In genomic region chr19:57136228-57136627, GRCm38 (mm10) we compare ENCODE assay signal across 10 mouse cellular contexts.
DNase-seq lines count a peak whose midpoint lies in the region; ATAC-seq lines count a peak whose summit lies in the region.
"Had no signal": no experiment of that assay in that cellular context is flagged by ENCODE, and none has a peak within 500 bp of the region (broad histone marks: within the 10 kb centered on the region; RNA-seq: fewer than 3 reads in every experiment).

No protein-coding gene starts in this region.

- 0 out of 2 replicates have a peak, but pooled peaks have one; percentile 36 for ATAC-seq in forebrain, embryonic 11.5 days (replicated peaks; ENCODE audit: low FRiP score)
- ATAC-seq in hindbrain, embryonic 16.5 days: peak; percentile 41
- peak; percentile 44; the same call in 1 of the 2 replicates for ATAC-seq in neural tube, embryonic 13.5 days (ENCODE audit: low read depth)

- 28% methylated on average over 7 of the region's 7 CpGs for WGBS in forebrain, embryonic 11.5 days
- 40% methylated on average over 7 of the region's 7 CpGs for WGBS in hindbrain, embryonic 16.5 days
- 45% methylated on average over 7 of the region's 7 CpGs for WGBS in neural tube, embryonic 13.5 days

- H3K4me3 ChIP-seq in forebrain, embryonic 11.5 days (ENCODE audit: low read depth, low read length): no peak overlapping the region
- no peak overlapping the region for H3K4me3 ChIP-seq in hindbrain, embryonic 16.5 days (ENCODE audit: low read length)
- H3K4me3 ChIP-seq in neural tube, embryonic 13.5 days: no peak overlapping the region
- H3K4me3 ChIP-seq: erythroblast, embryonic 14.5 days had no signal

- H3K27ac ChIP-seq in forebrain, embryonic 11.5 days (ENCODE audit: low read depth, low read length): no peak overlapping the region
- no peak overlapping the region for H3K27ac ChIP-seq in hindbrain, embryonic 16.5 days (ENCODE audit: low read depth, low read length)
- no peak overlapping the region for H3K27ac ChIP-seq in neural tube, embryonic 13.5 days (replicated peaks)
- H3K27ac ChIP-seq: macrophage had no signal

- H3K9ac ChIP-seq in forebrain, embryonic 11.5 days (ENCODE audit: low read length): no peak overlapping the region
- H3K9ac ChIP-seq in hindbrain, embryonic 16.5 days (ENCODE audit: low read depth, low read length): no peak overlapping the region
- H3K9ac ChIP-seq in neural tube, embryonic 13.5 days: no peak overlapping the region

- H3K4me2 ChIP-seq in forebrain, embryonic 11.5 days (ENCODE audit: low read depth, low read length, severe bottlenecking): no peak overlapping the region
- H3K4me2 ChIP-seq in hindbrain, embryonic 16.5 days (ENCODE audit: low read length): no peak overlapping the region
- no peak overlapping the region for H3K4me2 ChIP-seq in neural tube, embryonic 13.5 days

- H3K4me1 ChIP-seq in forebrain, embryonic 11.5 days (replicated peaks; ENCODE audit: control insufficient read depth, insufficient read depth, low read length): peaks cover 2% of the 10 kb centered on the region; the same call in 1 of the 2 replicates
- peaks cover 11% of the 10 kb centered on the region for H3K4me1 ChIP-seq in hindbrain, embryonic 16.5 days (ENCODE audit: control insufficient read depth, insufficient read depth, low read depth, low read length)
- peaks cover 25% of the 10 kb centered on the region for H3K4me1 ChIP-seq in neural tube, embryonic 13.5 days (replicated peaks)

- DNase-seq in right cerebral cortex, postnatal 14 days: peak; percentile 59
- DNase-seq in right cerebral cortex, adult 18-20 months: no peak
- DNase-seq in brain, adult 2 months (ENCODE audit: low read depth, low spot score): peak; percentile 81
- peak; percentile 76 for DNase-seq in forebrain, embryonic 11.5 days (ENCODE audit: low spot score)
- DNase-seq in lung, adult 18-20 months: peak; percentile 70 to 81
- DNase-seq in thymus, postnatal 36 days: peak; percentile 67 to 72

- no peaks in the 10 kb centered on the region for H3K27me3 ChIP-seq in forebrain, embryonic 11.5 days (ENCODE audit: control insufficient read depth, insufficient read depth, low read length)
- no peaks in the 10 kb centered on the region for H3K27me3 ChIP-seq in hindbrain, embryonic 16.5 days (replicated peaks; ENCODE audit: control insufficient read depth, insufficient read depth, low read length)
- no peaks in the 10 kb centered on the region for H3K27me3 ChIP-seq in neural tube, embryonic 13.5 days

- no peaks in the 10 kb centered on the region for H3K9me3 ChIP-seq in forebrain, embryonic 11.5 days (ENCODE audit: control insufficient read depth, low read length)
- H3K9me3 ChIP-seq in hindbrain, embryonic 16.5 days (ENCODE audit: control insufficient read depth, low read length): no peaks in the 10 kb centered on the region
- H3K9me3 ChIP-seq in neural tube, embryonic 13.5 days: no peaks in the 10 kb centered on the region

- no peaks in the 10 kb centered on the region for H3K36me3 ChIP-seq in forebrain, embryonic 11.5 days (ENCODE audit: control insufficient read depth, insufficient read depth, low read length)
- no peaks in the 10 kb centered on the region for H3K36me3 ChIP-seq in hindbrain, embryonic 16.5 days (ENCODE audit: control insufficient read depth, insufficient read depth, low read length)
- no peaks in the 10 kb centered on the region for H3K36me3 ChIP-seq in neural tube, embryonic 13.5 days
